Mouse (Mus musculus): ENCODE measurements around the gene Mb.
A peak's percentile ranks its signal among the peaks of the same experiment; 100 is the strongest.

GRCm38 (mm10) chr15:76982745-76983144 lies 67.7 kb downstream of the Mb start:
- TF ChIP-seq CTCF (IDR thresholded peaks at IDR 0.05 in 2 of 3, conservative IDR thresholded peaks at IDR 0.05 in 1 of 3; ENCODE audit: control insufficient read depth in 1 of 3, insufficient read depth in 1 of 3, low read depth in 2 of 3, low read length in 3 of 3, poor library complexity in 1 of 3, severe bottlenecking in 1 of 3) (peak in 2 of 3 experiments; percentile 18 to 54; a peak in 4 of 6 replicates), POLR2A (IDR thresholded peaks at IDR 0.05; ENCODE audit: control insufficient read depth in 1 of 2, insufficient read depth in 1 of 2, low read depth in 1 of 2, low read length in 2 of 2, poor library complexity in 1 of 2) (no peak), USF1 (IDR thresholded peaks at IDR 0.05; ENCODE audit: low read depth, low read length) (peak; percentile 74), ZKSCAN1 (IDR thresholded peaks at IDR 0.05; ENCODE audit: low read depth, low read length) (no peak), TAL1 (IDR thresholded peaks at IDR 0.05; ENCODE audit: low read length) (no peak), EP300 (IDR thresholded peaks at IDR 0.05; ENCODE audit: low read depth in 1 of 2, low read length in 2 of 2) (no peak)
